Mouse (Mus musculus) embryonic fibroblast, embryonic 13.5 days (primary cell): ENCODE results near the gene Psg17.

Source experiments
- CTCF ChIP-seq: IDR thresholded peaks from 2 replicates; pipeline ENCODE4 v1.5.1; 2011; ENCODE audit warnings: mild to moderate bottlenecking, control low read depth, low read length, moderate library complexity, borderline replicate concordance; ENCODE audit not compliant: insufficient read depth
- POLR2A ChIP-seq: IDR thresholded peaks from 2 replicates; pipeline ENCODE4 v1.6.1; 2011; ENCODE audit warnings: low read depth, mild to moderate bottlenecking, control low read depth, low read length, moderate library complexity

DNA sequence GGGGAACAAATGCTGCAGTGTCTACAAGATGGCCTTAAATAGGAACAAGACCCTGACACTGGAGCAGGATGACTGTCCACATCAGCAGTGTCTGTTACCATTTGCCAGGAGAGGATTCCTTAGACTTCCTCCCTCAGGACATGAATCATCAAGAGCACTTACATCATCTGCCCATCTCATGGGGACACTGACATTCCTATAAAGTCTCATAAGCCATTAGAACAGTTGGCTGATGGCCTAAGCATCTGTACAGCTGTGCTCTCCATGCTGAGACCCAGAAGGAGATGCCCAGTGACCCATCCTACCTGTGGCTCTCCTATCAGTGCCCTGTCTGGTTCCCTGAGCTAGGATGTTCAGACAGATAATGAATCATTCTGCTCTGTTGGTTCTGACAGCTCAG, 17.9 kb downstream of the Psg17 start:
- TF ChIP-seq CTCF: no peak
- no peak for TF ChIP-seq POLR2A
